Mouse (Mus musculus) v-Abl transformed pro-B cells (cell line): Measurements from ENCODE around the gene Rasl10b.

Source experiments
- in situ Hi-C, 2 experiments: fragments of 400-800 bp; cut with MboI; formaldehyde crosslinking; loops; one replicate each; pipeline ENCODE4 v1.15.1; 2025; ENCODE audit not compliant: unreplicated experiment in 2 of 2

Gene Rasl10b

DNA sequence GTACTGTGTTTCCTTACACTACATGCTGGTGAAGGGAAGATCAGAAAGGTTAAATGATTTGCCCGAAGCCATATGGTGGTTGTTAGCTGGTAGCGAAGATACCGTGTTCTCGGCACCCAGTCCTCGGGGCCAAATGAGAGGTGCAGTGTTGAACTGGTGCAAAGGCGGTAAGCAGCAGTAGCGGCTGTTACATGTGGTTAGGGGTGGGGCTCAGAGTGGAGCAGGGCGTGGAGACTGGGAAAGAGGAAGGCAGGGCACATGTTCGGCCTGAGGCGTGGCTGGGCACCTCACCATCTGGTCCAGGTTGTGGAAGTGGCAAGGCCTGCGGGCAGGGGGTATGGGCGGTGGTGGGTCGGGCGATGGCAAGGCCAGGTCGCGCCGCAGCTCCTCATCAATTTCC lies 18.0 kb downstream of the Rasl10b start:
- in situ Hi-C loops: loop anchor here in 1 of 2 experiments (10.0 kb wide), 1 partner anchor 102 kb away; no protein-coding TSS in a partner anchor

DNA sequence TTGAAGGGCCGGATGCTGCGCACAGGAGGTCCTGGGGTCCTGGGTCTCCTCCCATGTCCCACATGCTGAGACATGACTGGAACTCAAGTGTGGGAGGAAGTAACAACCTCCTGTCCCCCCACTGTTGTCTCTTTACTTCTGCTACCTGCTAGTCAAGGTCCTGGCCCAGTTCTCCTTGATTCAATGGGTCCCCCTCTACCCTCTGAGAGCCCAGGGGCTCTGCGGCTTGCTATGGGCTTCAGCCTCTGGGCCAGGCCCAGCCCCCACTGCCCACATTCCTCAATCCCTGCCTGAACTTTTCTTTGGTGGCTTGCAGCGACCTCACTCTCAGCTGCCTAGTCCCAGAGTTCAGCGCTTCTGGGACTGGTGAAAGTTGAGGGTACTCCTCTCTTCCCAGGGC lies 20.4 kb downstream of the Rasl10b start, which contains the start of gene Gas2l2:
Gene Gas2l2, minus strand, starts transcription at position 101 of the 400 bp plus-strand sequence.
- in situ Hi-C loops: loop anchor here in 1 of 2 experiments (10.0 kb wide), 1 partner anchor 105 kb away; no protein-coding TSS in a partner anchor

DNA sequence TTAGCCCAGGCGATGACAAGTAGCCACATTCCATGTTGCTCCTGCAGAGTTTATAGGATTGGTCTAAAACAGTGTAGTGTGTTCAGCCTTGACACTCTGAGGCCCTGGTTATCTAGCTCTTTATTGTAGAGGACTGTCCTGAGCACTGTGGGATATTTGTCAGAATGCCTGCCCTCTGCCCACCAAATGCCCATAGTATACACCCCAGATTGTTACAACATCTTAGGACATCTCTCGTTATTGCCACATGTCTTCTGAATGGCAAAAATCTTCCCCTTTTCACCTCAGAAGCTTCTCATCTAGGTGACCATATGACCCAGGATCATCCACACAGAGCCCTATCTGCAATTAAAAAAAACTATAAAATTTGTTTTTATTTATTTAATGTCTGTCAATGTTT lies 23.6 kb downstream of the Rasl10b start:
- in situ Hi-C loops: no loop called here

DNA sequence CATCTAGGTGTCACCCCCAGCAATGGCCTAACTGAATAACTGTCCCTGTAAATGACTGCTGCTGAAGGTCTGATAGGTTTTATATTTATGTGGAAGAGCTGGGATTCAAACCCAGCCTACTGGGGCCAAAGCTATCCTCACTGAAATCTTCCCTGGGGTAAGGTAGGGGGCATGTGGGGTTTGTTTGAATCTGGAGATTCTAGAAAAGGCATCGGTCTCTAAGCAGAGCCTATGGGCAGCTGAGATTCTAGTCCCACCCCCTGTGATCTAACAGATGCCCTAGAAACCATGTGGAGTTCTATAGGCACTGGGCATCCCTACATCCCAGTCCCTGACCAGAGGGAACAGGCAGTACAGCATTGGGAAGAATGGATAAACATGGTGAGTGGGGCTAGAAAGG lies 28.4 kb downstream of the Rasl10b start, which contains the start of gene 1700020L24Rik:
Gene 1700020L24Rik, plus strand, starts transcription at position 301 of the 400 bp plus-strand sequence.
- in situ Hi-C loops: loop anchor here (5.0 kb wide), 1 partner anchor 300 kb away; no protein-coding TSS in a partner anchor

DNA sequence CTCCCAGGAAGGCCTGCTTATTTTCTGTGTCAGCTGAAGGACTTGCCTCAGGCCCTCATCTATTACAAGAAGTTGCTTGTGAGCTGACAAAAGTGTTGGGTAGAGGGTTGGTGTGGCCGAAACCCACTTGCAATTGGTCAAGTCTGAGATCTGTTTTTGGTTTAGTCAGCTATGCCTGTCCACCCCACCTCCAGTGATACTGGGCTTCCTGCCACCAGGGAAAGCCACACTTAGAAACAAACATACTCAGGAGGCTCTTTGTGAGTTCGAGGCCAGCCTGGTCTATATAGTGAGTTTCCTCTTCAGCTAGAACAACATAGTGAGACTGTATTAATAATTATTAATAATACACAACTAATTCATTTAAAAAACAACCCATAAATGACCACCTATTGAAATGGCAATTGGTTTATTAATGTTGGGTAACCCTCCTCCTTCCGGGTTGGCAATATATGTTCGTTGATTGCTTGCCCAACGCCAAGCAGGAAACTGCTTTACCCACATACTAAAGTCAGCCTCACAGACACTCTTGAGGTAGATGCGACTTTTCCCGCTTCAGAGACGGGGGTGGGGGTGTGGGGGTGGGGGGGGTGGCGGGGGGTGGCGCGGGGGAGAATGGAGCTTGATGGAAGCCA lies 30.6 kb downstream of the Rasl10b start:
- in situ Hi-C loops: loop anchor here (5.0 to 10.0 kb wide), 4 partner anchors 105 to 298 kb away; no protein-coding TSS in a partner anchor

DNA sequence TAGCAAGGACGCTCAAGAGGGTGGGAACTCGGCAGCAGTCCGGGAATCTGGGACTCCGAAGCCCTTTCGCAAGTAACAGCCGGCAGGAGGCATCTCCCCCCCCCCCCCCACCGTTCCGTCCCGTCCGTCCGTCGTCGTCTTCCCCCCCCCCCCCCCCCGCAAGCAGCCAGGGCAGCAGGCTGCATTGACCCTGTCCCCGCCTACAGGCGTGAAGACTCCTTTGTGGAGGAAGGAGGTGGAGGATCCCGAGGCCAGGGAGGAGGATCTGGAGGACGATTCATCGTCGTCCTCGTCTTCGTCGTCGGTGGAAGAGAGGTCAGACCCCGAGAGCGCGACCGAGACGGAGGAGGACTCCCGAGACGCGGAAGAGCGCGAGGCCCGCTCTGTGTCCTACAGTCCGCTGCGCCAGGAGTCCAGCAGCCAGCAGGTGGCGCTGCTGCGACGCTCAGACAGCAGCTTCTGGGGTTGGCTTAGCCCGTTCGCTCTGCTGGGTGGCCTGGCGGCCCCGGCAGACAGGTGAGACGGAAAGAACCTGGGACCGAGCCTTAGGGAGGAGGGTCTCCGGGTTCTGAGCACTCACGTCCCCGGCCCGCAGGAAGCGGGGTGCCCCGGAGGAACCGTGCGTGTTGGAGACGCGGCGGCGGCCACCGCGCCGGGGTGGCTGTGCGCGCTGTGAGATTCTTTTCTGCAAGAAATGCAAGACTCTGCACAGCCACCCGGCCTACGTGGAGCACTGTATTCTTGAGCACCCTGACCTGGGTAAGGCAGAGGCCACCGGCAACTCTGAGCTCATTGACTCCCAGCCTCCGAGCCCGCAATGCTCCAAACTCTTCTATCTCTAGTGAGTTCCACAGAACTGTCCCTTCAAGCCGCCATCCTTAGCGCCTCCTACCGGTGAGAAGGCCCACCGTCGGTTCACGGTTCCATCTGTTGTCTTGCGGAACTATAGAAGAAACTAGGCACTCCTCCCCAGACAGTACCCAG lies 31.4 kb downstream of the Rasl10b start:
- in situ Hi-C loops: loop anchor here (5.0 to 10.0 kb wide), 3 partner anchors 104 to 192 kb away; no protein-coding TSS in a partner anchor

DNA sequence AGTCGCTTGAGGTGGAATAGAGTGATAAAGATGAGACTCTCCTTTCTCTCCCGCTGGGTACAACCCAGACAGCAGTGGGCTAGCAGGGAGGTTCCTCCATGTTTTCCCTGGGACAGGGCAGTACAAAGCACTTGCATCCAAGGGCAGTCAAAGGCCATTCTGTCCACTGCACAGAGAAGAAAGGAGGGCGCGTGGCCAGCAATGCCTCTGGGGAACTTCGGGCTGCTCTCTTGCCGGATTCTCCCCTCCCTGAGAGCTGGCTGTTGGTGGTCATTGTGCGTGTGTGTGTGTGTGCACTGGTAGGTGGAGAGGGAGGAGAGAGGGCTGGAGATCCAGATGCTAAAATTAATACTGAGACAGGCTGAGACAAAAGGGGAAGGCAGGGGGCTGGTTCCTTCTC lies 32.3 kb downstream of the Rasl10b start:
- in situ Hi-C loops: loop anchor here (5.0 to 10.0 kb wide), 3 partner anchors 104 to 191 kb away; no protein-coding TSS in a partner anchor

DNA sequence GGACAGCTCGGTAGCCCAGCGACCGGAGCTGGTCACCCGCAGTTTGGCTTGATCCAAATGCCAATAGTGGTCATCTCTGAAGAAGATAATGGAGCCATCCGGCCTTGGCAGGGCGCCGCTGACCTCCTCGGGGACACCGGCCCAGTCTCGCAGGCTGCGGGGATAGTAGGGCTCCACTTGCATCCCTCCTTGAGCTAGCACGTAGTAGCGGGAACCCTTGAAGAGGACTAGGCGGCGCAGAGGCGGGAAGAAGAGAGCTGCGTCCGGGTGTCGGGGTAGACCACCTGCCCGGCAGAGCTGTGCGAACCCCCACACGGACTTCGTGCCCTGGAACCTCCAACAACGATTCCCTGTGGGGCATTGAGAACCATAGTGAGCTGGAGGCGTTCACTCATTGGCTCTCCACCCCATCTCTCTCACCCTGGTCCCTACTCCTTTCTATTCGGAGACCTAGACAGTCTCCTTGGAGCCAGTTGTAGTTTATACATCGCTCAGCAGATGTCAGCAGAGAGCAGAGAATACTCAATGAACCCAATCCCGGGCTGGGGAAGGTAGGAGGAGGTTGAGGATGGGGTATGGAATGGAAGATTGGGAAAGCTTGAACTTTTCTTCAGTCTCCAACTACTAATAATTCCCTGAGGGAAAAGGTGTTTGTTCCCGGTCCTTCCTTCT lies 33.8 kb downstream of the Rasl10b start:
- in situ Hi-C loops: loop anchor here (5.0 to 10.0 kb wide), 3 partner anchors 102 to 190 kb away; no protein-coding TSS in a partner anchor

DNA sequence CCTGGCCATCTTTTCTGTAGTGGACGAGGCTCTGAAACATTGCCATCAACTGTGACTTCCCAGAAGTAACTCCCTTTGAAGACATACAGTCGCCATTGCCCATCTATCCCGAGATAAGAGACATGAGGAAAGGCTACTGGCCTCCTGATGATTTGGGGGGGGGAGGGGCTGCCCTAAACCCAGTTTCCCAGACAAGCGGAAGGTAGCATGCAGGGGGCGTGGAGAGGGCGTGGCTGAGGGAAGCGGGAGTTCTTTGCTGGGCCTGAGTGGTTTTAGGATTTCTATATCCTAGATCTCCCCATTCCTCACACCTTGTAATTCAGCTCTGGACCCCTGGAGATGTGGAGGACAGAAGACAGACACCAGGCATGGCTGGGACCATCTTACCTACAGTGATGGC lies 34.9 kb downstream of the Rasl10b start:
- in situ Hi-C loops: loop anchor here (5.0 to 10.0 kb wide), 3 partner anchors 101 to 188 kb away; no protein-coding TSS in a partner anchor

DNA sequence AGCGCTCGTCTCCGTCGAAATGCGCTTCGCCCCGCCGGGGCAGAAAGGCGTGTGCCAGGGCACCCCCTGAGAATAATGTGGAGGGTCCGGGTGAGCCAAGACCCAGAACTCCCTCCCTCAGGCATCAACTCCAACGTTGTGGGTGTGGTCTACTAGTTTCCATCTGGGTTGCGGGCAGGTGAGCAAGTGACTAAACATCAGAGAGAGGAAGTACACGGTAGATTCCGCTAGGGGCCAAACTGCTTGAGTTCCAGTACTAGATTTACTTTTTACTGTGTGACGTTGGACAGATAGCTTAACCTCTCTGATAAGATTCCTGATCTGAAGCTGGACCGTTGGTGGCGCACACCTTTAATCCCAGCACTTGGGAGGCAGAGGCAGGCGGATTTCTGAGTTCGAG lies 36.1 kb downstream of the Rasl10b start:
- in situ Hi-C loops: loop anchor here in 1 of 2 experiments (10.0 kb wide), 1 partner anchor 100 kb away; no protein-coding TSS in a partner anchor

DNA sequence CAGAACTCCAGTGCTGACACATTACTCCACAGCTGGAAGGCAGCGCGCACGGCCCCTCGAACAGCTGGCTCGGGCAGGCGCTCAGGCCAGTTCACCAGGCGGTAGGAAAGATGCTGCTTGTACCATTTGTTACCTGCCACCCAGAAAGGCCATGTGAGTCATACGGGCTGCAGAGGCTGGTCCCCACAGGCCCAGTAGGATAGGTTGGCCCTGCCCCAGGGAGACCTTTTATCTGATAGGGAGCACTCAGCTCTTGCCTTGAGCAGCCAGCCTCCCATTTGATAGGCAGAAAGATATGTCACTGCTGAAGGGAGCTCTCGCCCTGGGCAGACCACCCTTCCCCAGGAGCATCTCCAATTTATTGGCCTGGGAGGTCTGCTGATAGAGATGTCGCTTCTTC lies 38.7 kb downstream of the Rasl10b start:
- in situ Hi-C loops: loop anchor here in 1 of 2 experiments (10.0 kb wide), 1 partner anchor 97 kb away; no protein-coding TSS in a partner anchor

DNA sequence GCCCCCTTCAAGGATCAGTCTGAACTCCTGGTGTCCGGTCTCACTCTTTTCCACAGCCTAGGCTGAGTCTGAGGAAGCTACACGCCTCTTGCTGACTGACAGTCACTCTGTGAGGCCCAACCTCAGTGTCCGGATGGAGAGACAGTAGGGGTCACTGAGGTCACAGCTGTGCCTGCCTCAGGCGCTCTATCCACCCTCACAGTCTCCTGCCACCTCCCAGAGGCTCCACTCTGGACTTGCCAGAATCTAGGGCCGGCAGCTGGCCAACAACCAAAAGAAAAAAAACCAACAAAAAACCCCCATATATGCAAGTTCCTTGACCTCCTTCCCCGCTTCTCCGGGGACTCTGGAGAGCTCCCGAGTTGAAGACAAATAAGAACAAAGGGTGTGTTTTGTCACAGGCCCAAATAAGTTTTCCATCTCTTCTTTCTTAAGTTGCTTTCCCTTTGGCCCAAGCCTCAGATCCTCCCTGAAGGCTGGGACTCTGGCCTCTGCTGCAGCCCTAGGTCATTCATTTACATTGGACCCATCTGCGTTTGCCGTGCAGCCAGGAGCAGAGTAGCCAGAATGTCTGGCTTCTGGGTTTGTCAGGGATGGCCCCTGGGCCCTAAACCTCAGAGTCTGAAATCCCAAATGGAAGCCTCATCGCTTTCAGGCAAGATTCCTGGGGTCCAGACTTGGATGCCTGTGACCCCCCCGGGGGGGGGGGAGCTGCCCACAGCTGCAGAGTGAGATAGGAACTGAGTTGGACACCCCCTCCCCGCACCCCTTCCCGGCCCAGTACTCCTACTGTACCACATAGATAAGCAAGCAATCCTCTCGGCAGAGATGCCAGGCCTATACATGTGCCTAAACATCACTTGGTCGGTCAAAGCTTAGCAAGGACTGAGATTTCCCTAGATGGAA lies 39.3 kb downstream of the Rasl10b start:
- in situ Hi-C loops: loop anchor here in 1 of 2 experiments (10.0 kb wide), 1 partner anchor 97 kb away; no protein-coding TSS in a partner anchor

DNA sequence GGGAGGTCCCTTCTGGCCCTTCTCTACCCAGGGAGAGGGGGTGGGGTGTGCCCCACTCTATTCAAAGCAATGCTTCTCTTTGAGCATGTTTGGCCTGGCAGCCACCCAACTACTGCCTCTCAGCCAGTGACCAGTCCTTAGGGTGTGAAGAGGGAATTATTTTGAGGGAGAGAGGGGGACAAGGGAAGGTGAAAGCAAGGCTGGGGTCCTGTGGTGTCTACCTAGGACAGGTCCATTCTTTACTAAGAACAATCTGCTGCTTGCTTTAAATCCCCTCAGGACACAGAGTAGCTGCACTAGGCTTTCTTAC lies 39.9 kb downstream of the Rasl10b start:
- in situ Hi-C loops: loop anchor here in 1 of 2 experiments (10.0 kb wide), 1 partner anchor 96 kb away; no protein-coding TSS in a partner anchor

DNA sequence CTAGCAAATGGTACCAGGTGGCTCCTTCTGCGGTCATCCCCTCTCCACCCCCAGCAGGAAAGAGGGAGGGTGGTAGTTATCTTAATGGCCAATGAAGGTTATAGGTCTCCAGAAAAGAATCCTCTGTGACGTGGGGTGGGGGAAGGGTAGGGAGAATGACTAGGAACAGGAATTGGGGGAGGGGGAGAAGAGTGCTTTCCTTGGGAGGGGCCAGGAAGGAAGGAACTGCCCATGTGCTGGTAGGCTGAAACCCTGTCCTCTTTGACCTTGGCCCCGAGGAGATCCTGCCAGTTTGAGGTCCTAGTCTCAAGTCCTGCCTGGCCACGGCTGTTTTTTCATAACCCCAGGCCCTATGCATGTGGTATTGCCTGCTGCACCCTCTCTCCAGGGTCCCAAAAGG lies 40.4 kb downstream of the Rasl10b start:
- in situ Hi-C loops: loop anchor here in 1 of 2 experiments (10.0 kb wide), 1 partner anchor 96 kb away; no protein-coding TSS in a partner anchor

DNA sequence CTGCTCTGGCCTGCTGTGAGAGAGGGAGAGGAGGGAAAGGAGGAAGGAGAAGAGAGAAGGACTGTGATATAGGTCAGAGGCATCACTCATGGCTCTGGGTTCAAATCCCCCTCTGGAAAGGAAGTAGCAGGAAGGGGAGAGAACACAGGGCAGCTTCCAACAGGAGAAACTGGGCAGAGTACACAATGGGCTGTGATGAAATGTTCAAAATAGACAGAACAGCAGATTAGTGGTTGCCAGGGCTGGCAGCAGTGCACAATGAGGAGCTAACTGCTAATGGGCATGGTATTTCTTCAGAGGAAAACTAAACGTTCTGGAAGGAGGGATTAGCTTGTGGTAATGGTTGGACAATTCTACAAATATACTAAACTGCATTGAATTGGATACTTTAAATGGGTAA lies 41.6 kb downstream of the Rasl10b start:
- in situ Hi-C loops: no loop called here

DNA sequence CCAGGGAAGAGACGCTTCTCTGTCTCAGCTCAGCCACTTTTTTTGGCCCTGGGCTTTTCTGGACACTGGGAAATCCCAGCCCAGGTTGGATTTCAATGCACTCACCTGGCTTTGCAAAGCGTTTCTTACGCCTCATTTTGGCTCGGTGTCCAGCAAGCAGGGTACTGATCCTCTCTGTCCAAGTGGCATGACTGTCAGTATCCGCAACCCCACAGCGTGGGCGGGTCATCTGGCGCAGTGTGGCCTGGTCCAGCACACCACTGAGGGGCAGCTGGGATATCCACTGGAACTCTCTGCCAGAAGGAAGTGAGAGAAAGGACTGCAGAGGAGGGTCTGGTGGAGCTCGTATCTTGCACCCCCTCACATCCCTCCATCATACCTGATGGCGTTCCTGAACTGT lies 42.3 kb downstream of the Rasl10b start:
- in situ Hi-C loops: no loop called here

DNA sequence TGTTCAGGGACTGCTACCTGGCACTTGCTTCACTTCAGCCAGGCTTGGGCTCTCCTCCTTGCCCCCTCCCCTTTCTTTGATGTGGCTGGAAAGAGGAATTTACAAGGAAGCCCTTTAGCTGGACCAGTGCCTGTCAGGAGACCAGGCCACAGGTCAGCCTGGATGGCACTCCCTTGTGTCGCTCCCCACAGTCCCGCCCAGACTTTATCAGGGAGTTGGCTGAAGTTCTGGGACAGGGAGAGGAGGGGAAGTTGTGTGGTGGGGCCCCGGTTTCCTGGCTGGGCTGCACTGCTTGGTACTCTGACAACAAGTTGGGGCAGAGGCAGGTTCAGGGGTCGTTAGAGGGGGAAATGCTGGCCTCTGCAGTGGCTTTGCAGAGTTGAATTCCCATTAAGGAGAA lies 45.6 kb downstream of the Rasl10b start:
- in situ Hi-C loops: no loop called here

DNA sequence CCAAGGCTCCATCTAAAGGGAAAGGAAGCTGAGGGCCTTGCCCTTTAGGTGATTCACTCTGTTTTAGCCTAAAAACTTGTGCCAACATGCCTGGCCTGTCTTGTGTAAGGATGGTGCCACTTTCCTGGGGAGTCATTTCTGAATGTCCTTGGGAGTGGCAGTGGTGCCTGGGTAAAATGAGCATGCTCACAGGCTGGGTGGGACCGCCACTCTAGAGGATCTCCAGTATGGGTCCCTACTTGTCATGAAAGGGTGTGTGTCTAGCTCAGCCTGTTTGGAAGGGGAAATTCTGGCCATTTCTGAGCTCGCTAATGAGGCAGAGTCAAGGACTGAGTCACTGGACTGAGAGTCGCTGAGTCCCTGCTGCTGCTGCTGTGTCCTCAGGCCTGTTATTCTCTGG lies 46.7 kb downstream of the Rasl10b start:
- in situ Hi-C loops: no loop called here

DNA sequence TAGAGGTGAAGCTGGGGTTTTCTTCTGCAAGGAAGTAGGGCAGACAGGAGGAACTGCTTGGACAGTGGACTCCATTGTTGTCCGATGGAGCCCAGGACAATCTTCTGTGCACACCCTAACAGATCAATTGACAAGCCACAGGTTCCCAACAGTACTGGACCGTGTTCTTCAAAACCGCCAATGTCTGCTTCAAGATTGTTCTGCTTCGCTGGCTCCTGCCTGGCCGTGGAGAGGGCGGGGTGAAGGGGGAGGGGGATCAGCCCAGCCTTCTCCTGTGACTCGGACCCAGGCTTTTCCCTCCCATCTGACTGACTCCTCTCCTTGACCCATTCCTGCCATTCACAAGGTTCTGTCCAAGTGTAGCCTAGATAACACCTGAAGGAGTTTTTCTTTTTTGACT lies 48.3 kb downstream of the Rasl10b start:
- in situ Hi-C loops: no loop called here
